Mouse (Mus musculus) hindbrain, postnatal 0 days (tissue): Measurements from ENCODE around the gene Gm6993. TPM values are rescaled to one million over a fixed set of nuclear protein-coding genes. Genes with fewer than 3 reads are reported as not detected.

Source experiments
- ATAC-seq: fragments of 200-750 bp; cut with Nextera tagmentation; 2 replicates; pipeline ENCODE4 v1.8.0; 2017; ENCODE audit warnings: mild to moderate bottlenecking, moderate TSS enrichment, moderate library complexity
- DNase-seq: peaks from one replicate; pipeline ENCODE4 v3.0.0-alpha.2; 2015; ENCODE audit warnings: low spot score
- H3K27ac ChIP-seq: fragments of 300-500 bp; sonication (generic); 2 replicates; pipeline ENCODE4 v1.5.1; 2014; ENCODE audit warnings: mild to moderate bottlenecking
- H3K27me3 ChIP-seq: fragments of 300-500 bp; sonication (generic); 2 replicates; pipeline ENCODE4 v1.6.1; 2014; ENCODE audit warnings: low read length, mixed read lengths; ENCODE audit not compliant: insufficient read depth
- H3K36me3 ChIP-seq: fragments of 300-500 bp; sonication (generic); 2 replicates; pipeline ENCODE4 v1.6.1; 2014; ENCODE audit warnings: low read length, mixed read lengths; ENCODE audit not compliant: insufficient read depth
- H3K4me1 ChIP-seq: fragments of 300-500 bp; sonication (generic); 2 replicates; pipeline ENCODE4 v1.6.1; 2014; ENCODE audit warnings: antibody characterized with exemption, low read length, mixed read lengths; ENCODE audit not compliant: insufficient read depth
- H3K4me2 ChIP-seq: fragments of 300-500 bp; sonication (generic); 2 replicates; pipeline ENCODE4 v1.6.1; 2014; ENCODE audit warnings: low read depth, mild to moderate bottlenecking, low read length, moderate library complexity, mixed read lengths
- H3K4me3 ChIP-seq: fragments of 300-500 bp; sonication (generic); 2 replicates; pipeline ENCODE4 v1.5.1; 2014; ENCODE audit warnings: low read length
- H3K9ac ChIP-seq: fragments of 300-500 bp; sonication (generic); replicated peaks from 2 replicates; pipeline ENCODE4 v1.6.1; 2014; ENCODE audit warnings: mild to moderate bottlenecking, low read length, moderate library complexity, mixed read lengths
- H3K9me3 ChIP-seq: fragments of 300-500 bp; sonication (generic); 2 replicates; pipeline ENCODE4 v1.6.1; 2016; ENCODE audit warnings: low read length, mixed read lengths
- CTCF ChIP-seq: IDR thresholded peaks from 2 replicates; pipeline ENCODE4 v1.5.1; 2016; ENCODE audit warnings: antibody characterized with exemption, control low read depth, low read depth
- WGBS: fragments of 180-500 bp; shearing (Covaris S2); extraction: QIAGEN DNeasy Blood & Tissue Kit; methylation state at CpG from one replicate; pipeline ENCODE4 v1.1.7; 2014; 5-methylcytosine and 5-hydroxymethylcytosine counted together
- polyA plus RNA-seq: library from polyadenylated mRNA; unstranded; fragments of >200 nt; fragmentation: Nextera tagmentation; extraction: Ambion mirVana; gene quantifications from 2 replicates; pipeline ENCODE4 v1.2.1, GENCODE M21; 2015
- total RNA-seq: library from RNA; depleted of rRNA; stranded (reverse); fragments of >200 nt; gene quantifications from 2 replicates; pipeline ENCODE4 v1.2.3, GENCODE M21; 2014

The Gm6993 gene
- total and polyA plus RNA-seq, 2 experiments from 2014 or later: not detected

- 85% methylated on average over 3 of the region's 3 CpGs for WGBS
These were observed 21.3 kb downstream of the Gm6993 start for GRCm38 (mm10) chr12:31261882-31262281.

GRCm38 (mm10) chr12:31263921-31264320, 23.4 kb downstream of the Gm6993 start:
- H3K4me2 ChIP-seq: no peak overlapping the region
- no peak overlapping the region for H3K9ac ChIP-seq
- peaks cover 14% of the 10 kb centered on the region; the same call in 1 of the 2 replicates for H3K27me3 ChIP-seq
- no peaks in the 10 kb centered on the region for H3K9me3 ChIP-seq
- 33% methylated on average over 7 of the region's 7 CpGs for WGBS
- TF ChIP-seq CTCF: no peak
- no peak overlapping the region for H3K4me3 ChIP-seq
- no peaks in the 10 kb centered on the region for H3K36me3 ChIP-seq
- ATAC-seq: no peak
- H3K27ac ChIP-seq: no peak overlapping the region
- DNase-seq: no peak
- no peaks in the 10 kb centered on the region; the same call in 1 of the 2 replicates for H3K4me1 ChIP-seq

More at GRCm38 (mm10) chr12:31261882-31262281, 21.3 kb downstream of the Gm6993 start:
- H3K27ac ChIP-seq: no peak overlapping the region
- H3K9ac ChIP-seq: no peak overlapping the region
- H3K4me3 ChIP-seq: no peak overlapping the region
- H3K4me2 ChIP-seq: no peak overlapping the region
- H3K4me1 ChIP-seq: no peaks in the 10 kb centered on the region
- no peaks in the 10 kb centered on the region for H3K9me3 ChIP-seq
- no peak for DNase-seq
- H3K27me3 ChIP-seq: peaks cover 13% of the 10 kb centered on the region; the same call in 1 of the 2 replicates
- TF ChIP-seq CTCF: no peak
- no peak for ATAC-seq
- H3K36me3 ChIP-seq: no peaks in the 10 kb centered on the region

- H3K36me3 ChIP-seq: no peaks in the 10 kb centered on the region
- H3K9ac ChIP-seq: peak within 1 kb of the TSS; percentile 29
- no peak for TF ChIP-seq CTCF
- peaks cover 14% of the 10 kb centered on the region; the same call in 1 of the 2 replicates for H3K27me3 ChIP-seq
- peak within 1 kb of the TSS; percentile 90 for H3K4me2 ChIP-seq
- DNase-seq: peak; percentile 41
- no peaks in the 10 kb centered on the region for H3K9me3 ChIP-seq
- peak within 1 kb of the TSS; percentile 50 for H3K4me3 ChIP-seq
- H3K27ac ChIP-seq: 0 out of 2 replicates have a peak within 1 kb of the TSS, but pooled peaks have one; percentile 41
- under 1% methylated on average over 37 of the region's 39 CpGs for WGBS
- H3K4me1 ChIP-seq: no peaks in the 10 kb centered on the region; the same call in 1 of the 2 replicates
- peak; percentile 56 for ATAC-seq
These were observed 24.6 kb downstream of the Gm6993 start, which contains the start of gene Lamb1 for GRCm38 (mm10) chr12:31265005-31265721. TSS of gene Lamb1 (plus strand) at chr12:31265234.

- Histone ChIP-seq H3K9me3 (no peaks in the 10 kb centered on the region), H3K36me3 (no peaks in the 10 kb centered on the region), H3K4me1 (no peaks in the 10 kb centered on the region; the same call in 1 of the 2 replicates), H3K4me2 (peak overlapping the region; percentile 90), H3K27ac (0 out of 2 replicates have a peak overlapping the region, but pooled peaks have one; percentile 41), H3K4me3 (peak overlapping the region; percentile 50), H3K27me3 (peaks cover 14% of the 10 kb centered on the region; the same call in 1 of the 2 replicates), H3K9ac (peak overlapping the region; percentile 29)
- peak; percentile 24 for DNase-seq
- no peak for TF ChIP-seq CTCF
- ATAC-seq: peak; percentile 61
- under 1% methylated on average over 50 of the region's 50 CpGs for WGBS
These were observed 25.3 kb downstream of the Gm6993 start for GRCm38 (mm10) chr12:31265722-31266431.

- no peak for ATAC-seq
- WGBS: 9% methylated on average over 15 of the region's 15 CpGs
- Histone ChIP-seq H3K36me3 (no peaks in the 10 kb centered on the region), H3K9me3 (no peaks in the 10 kb centered on the region), H3K4me1 (no peaks in the 10 kb centered on the region; the same call in 1 of the 2 replicates), H3K4me3 (peak overlapping the region; percentile 50), H3K27me3 (peaks cover 14% of the 10 kb centered on the region; the same call in 1 of the 2 replicates), H3K4me2 (peak overlapping the region; percentile 90), H3K9ac (peak overlapping the region; percentile 29; the same call in 1 of the 2 replicates), H3K27ac (no peak overlapping the region)
- peak; percentile 10 for DNase-seq
- TF ChIP-seq CTCF: no peak
These were observed 26.1 kb downstream of the Gm6993 start for GRCm38 (mm10) chr12:31266686-31267085.

GRCm38 (mm10) chr12:31267363-31267762, 26.8 kb downstream of the Gm6993 start:
- ATAC-seq (no peak), DNase-seq (no peak)
- Histone ChIP-seq H3K36me3 (no peaks in the 10 kb centered on the region), H3K9me3 (no peaks in the 10 kb centered on the region), H3K9ac (no peak overlapping the region), H3K4me1 (no peaks in the 10 kb centered on the region; the same call in 1 of the 2 replicates), H3K4me3 (no peak overlapping the region), H3K27ac (no peak overlapping the region), H3K27me3 (peaks cover 14% of the 10 kb centered on the region; the same call in 1 of the 2 replicates), H3K4me2 (no peak overlapping the region)
- 73% methylated on average over 4 of the region's 4 CpGs for WGBS
- TF ChIP-seq CTCF: no peak
